Mouse (Mus musculus): ENCODE results near the gene Stat5a. TPM values are rescaled to one million over a fixed set of nuclear protein-coding genes. Genes with fewer than 3 reads are reported as not detected.

The Stat5a gene
- polyA plus RNA-seq, 1 experiment from 2014 or later: 4.5 TPM

DNA sequence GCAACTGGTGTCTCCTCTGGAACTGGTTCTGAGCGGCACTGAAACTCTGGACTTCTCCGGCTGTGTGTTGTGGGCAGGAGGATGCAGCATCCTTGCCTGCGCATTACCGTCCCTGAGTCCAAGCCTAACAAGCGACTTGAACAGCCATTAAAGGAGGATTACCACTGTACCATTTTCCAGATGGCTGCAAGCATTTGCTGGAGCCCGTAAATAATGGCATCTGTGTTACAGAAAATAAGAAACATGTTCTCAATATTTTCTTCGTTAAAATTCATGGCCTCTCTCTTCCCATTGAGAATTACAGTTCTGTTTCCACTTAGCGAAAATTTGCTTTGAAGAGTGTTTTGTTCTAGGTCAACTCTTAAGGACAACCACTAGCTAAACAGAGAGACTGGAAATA lies 39.1 kb upstream of the Stat5a start:
- H3K27ac ChIP-seq (ENCODE audit: low read length): no peak overlapping the region
- H3K36me3 ChIP-seq (ENCODE audit: insufficient read depth, low read length): no peaks in the 10 kb centered on the region
- no peaks in the 10 kb centered on the region for H3K27me3 ChIP-seq (ENCODE audit: insufficient read depth, low read length)
- no peak overlapping the region for H3K9ac ChIP-seq (replicated peaks; ENCODE audit: low read length)
- no peaks in the 10 kb centered on the region for H3K9me3 ChIP-seq (ENCODE audit: low read length)
- peaks cover 4% of the 10 kb centered on the region; the same call in 1 of the 2 replicates for H3K4me1 ChIP-seq (ENCODE audit: insufficient read depth, low read length)
- 89% methylated on average over 8 of the region's 8 CpGs for WGBS
- no peak overlapping the region for H3K4me2 ChIP-seq (replicated peaks; ENCODE audit: low read depth, low read length)
- H3K4me3 ChIP-seq (ENCODE audit: low read length): no peak overlapping the region
- no peak for ATAC-seq (ENCODE audit: low FRiP score, low TSS enrichment)

DNA sequence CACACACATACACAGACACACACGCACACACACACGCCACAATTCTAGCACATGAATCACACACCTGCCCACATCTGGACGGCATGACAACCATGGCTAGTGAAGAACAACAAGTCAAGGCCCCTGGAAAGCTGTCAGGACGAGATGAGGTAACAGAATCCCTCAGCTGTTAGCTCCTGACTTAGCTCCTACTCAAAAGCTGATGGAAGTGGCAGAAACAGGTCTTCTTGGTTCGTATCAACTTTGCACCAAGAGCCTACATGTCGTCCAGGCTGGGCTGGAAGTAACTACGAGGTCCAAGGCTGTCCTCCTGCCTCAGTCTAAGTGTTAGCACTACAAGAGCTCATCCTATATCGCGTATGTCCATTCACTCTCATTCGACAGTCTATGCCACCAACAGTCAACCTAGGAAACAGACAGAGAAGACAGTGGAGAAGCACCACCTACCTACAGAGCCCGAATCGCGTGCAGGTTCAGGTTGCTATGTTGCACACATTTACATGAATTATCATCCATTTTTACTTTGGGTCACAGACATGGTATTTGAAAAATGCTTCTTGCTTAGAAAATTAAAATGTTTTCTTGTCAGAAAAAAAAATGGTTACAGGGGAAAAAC lies 37.4 kb upstream of the Stat5a start:
- no peak overlapping the region for H3K4me2 ChIP-seq (replicated peaks; ENCODE audit: low read depth, low read length)
- no peak overlapping the region for H3K27ac ChIP-seq (ENCODE audit: low read length)
- no peaks in the 10 kb centered on the region for H3K27me3 ChIP-seq (ENCODE audit: insufficient read depth, low read length)
- no peak overlapping the region for H3K4me3 ChIP-seq (ENCODE audit: low read length)
- ATAC-seq (ENCODE audit: low FRiP score, low TSS enrichment): no peak
- peaks cover 4% of the 10 kb centered on the region; the same call in 1 of the 2 replicates for H3K4me1 ChIP-seq (ENCODE audit: insufficient read depth, low read length)
- no peaks in the 10 kb centered on the region for H3K36me3 ChIP-seq (ENCODE audit: insufficient read depth, low read length)
- no peaks in the 10 kb centered on the region for H3K9me3 ChIP-seq (ENCODE audit: low read length)
- WGBS: 81% methylated on average over 13 of the region's 13 CpGs
- no peak overlapping the region for H3K9ac ChIP-seq (replicated peaks; ENCODE audit: low read length)

DNA sequence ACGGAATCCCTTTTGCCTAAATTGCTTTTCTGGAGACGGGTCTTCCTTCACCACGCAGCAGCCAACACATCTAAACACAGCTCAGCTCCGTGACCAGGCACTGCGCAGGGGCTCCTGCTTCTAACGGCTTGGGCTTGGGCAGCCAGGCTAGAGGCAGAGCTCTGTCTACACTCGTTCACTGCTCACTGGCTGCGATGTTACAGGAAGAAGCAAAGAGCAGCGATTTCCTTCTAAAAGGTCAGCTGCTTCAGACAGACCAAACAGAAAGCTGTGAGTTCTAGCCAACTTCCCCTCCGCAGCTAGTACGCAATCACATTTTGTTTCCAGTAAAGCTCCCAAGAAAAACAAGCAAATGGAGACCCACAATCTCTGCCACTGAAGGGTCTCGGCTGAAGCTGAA lies 36.8 kb upstream of the Stat5a start:
- no peak for ATAC-seq (ENCODE audit: low FRiP score, low TSS enrichment)
- Histone ChIP-seq H3K4me1 (ENCODE audit: insufficient read depth, low read length) (peaks cover 2% of the 10 kb centered on the region; the same call in 1 of the 2 replicates), H3K27ac (ENCODE audit: low read length) (peak overlapping the region; percentile 21; the same call in 1 of the 2 replicates), H3K36me3 (ENCODE audit: insufficient read depth, low read length) (no peaks in the 10 kb centered on the region), H3K9ac (replicated peaks; ENCODE audit: low read length) (no peak overlapping the region), H3K27me3 (ENCODE audit: insufficient read depth, low read length) (no peaks in the 10 kb centered on the region), H3K4me2 (replicated peaks; ENCODE audit: low read depth, low read length) (peak overlapping the region; percentile 26; the same call in 1 of the 2 replicates), H3K4me3 (ENCODE audit: low read length) (no peak overlapping the region; the same call in 1 of the 2 replicates), H3K9me3 (ENCODE audit: low read length) (no peaks in the 10 kb centered on the region)
- WGBS: 48% methylated on average over 12 of the region's 12 CpGs

DNA sequence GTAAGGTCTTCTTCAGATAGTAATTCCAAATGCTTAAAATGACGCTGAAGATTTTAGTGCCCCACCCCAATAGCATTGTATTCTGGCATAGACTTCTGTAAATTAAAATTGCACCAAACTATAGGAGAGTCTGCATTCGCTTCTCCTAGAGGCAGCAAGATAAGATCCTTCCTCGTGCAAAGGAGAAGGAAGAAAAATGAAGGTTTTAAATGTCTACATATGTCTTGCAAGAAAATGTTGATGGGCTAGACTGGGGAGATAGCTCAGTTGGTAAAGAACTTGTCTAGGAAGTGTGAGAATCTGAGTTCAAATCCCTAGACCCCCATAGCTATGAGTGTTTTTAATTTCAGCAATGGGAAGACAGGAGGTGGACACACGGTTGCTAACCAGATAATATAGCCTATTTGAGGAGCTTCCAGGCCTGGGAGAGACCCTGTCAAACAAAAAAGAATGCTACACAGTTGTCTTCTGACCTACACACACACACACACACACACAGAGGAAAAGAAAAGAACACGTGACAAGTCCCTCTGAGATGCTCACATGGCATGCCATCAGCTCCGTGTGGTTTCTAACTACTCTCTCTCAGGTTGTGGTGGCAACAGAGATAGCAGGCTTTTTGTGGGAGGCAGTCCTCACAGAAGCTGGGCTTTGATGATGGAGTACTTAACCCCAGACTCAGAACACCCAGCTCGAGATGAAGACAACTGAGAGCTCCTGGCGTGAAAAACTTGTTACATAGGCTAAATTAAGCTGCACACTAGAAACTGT lies 35.4 kb upstream of the Stat5a start:
- no peaks in the 10 kb centered on the region for H3K27me3 ChIP-seq (ENCODE audit: insufficient read depth, low read length)
- H3K9me3 ChIP-seq (ENCODE audit: low read length): no peaks in the 10 kb centered on the region
- no peak overlapping the region for H3K9ac ChIP-seq (replicated peaks; ENCODE audit: low read length)
- no peak overlapping the region for H3K27ac ChIP-seq (ENCODE audit: low read length)
- no peak for ATAC-seq (ENCODE audit: low FRiP score, low TSS enrichment)
- 75% methylated on average over 8 of the region's 8 CpGs for whole genome bisulfite sequencing
- H3K4me1 ChIP-seq (ENCODE audit: insufficient read depth, low read length): no peaks in the 10 kb centered on the region
- no peak overlapping the region for H3K4me3 ChIP-seq (ENCODE audit: low read length)
- H3K4me2 ChIP-seq (replicated peaks; ENCODE audit: low read depth, low read length): no peak overlapping the region
- H3K36me3 ChIP-seq (ENCODE audit: insufficient read depth, low read length): no peaks in the 10 kb centered on the region

DNA sequence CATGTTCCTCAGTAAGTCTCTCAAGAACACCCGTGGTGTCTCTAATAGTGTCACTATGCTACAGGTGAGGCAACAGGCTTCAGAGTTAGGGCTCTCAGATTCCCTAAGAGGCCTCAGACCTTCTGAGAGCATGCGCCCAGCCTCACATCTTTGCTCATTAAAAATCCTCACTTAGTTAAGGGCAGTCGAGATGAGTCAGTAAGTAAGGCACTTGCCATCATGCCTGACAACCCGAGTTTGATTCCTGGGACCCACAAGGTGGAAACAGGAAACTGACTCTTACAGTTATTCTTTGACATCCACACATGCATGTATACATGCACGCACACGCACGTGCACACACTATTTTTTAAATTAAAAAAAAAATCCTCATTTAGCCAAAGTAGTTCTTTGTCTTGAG lies 34.7 kb upstream of the Stat5a start:
- WGBS: 77% methylated on average over 7 of the region's 7 CpGs

DNA sequence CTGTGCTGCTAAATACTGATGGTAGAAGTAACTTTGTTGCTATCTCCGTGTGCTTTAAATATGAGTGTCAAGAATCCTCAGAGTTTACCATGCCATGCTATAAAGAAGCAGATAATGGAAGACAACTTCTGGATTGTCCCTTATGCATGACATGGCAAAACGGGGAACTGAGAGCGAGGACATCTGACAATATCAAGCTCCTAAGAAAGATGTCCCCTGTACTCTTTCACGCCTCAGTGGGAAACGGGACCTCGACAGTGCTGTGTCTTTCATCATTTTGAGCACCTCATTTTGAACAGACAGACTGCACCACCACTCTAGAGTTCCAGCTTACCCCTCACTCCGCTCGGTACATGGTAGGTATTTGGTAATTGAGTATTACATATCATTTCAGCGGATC lies 33.7 kb upstream of the Stat5a start:
- no peak overlapping the region for H3K4me2 ChIP-seq (replicated peaks; ENCODE audit: low read depth, low read length)
- 78% methylated on average over 9 of the region's 9 CpGs for WGBS

More for the DNA sequence above, 34.7 kb upstream of the Stat5a start:
- no peaks in the 10 kb centered on the region for H3K36me3 ChIP-seq (ENCODE audit: insufficient read depth, low read length)
- no peaks in the 10 kb centered on the region for H3K27me3 ChIP-seq (ENCODE audit: insufficient read depth, low read length)
- H3K4me3 ChIP-seq (ENCODE audit: low read length): no peak overlapping the region
- H3K9ac ChIP-seq (replicated peaks; ENCODE audit: low read length): no peak overlapping the region
- no peaks in the 10 kb centered on the region for H3K4me1 ChIP-seq (ENCODE audit: insufficient read depth, low read length)
- ATAC-seq (ENCODE audit: low FRiP score, low TSS enrichment): no peak
- H3K9me3 ChIP-seq (ENCODE audit: low read length): no peaks in the 10 kb centered on the region
- no peak overlapping the region for H3K27ac ChIP-seq (ENCODE audit: low read length)
- H3K4me2 ChIP-seq (replicated peaks; ENCODE audit: low read depth, low read length): no peak overlapping the region

DNA sequence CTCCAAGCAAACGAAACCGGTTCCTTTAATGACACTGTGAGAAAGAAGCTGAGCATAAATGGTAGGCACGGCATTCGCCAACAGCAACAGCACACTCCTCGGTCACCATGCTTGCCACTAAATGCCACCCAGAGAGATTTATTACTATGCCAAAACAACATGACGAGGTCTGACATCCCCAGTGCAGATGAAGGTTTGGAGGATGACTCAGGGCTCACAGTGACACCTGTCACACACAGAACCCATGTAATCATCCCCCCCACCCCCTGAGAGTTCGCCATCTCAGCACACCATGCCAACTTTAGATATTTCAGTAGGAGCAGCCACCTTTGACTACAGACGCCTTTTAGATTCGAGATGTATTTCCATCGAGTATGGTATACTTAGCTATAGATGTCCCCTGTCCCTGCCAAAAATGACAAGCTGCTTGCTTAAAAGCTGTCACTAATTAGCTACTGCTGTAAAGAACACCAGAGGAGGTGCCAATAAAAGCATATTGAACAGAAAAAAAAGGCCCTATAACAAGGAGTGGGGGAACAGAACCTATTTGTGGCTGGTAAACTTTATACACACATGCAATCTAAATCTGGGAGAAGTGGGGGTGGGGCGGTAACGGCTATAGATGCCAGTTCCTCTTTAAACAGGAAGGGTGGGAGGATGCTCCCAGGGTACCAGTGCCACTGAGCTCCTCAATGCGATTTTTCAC lies 32.8 kb upstream of the Stat5a start:
- no peak overlapping the region for H3K9ac ChIP-seq (replicated peaks; ENCODE audit: low read length)
- WGBS: 79% methylated on average over 13 of the region's 13 CpGs
- H3K4me3 ChIP-seq (ENCODE audit: low read length): no peak overlapping the region
- H3K4me1 ChIP-seq (ENCODE audit: insufficient read depth, low read length): no peaks in the 10 kb centered on the region
- no peak for ATAC-seq (ENCODE audit: low FRiP score, low TSS enrichment)
- H3K27me3 ChIP-seq (ENCODE audit: insufficient read depth, low read length): no peaks in the 10 kb centered on the region
- H3K27ac ChIP-seq (ENCODE audit: low read length): no peak overlapping the region
- H3K36me3 ChIP-seq (ENCODE audit: insufficient read depth, low read length): no peaks in the 10 kb centered on the region
- no peak overlapping the region for H3K4me2 ChIP-seq (replicated peaks; ENCODE audit: low read depth, low read length)
- no peaks in the 10 kb centered on the region for H3K9me3 ChIP-seq (ENCODE audit: low read length)

More for the DNA sequence above, 33.7 kb upstream of the Stat5a start:
- H3K9me3 ChIP-seq (ENCODE audit: low read length): no peaks in the 10 kb centered on the region
- no peak overlapping the region for H3K9ac ChIP-seq (replicated peaks; ENCODE audit: low read length)
- no peak overlapping the region for H3K27ac ChIP-seq (ENCODE audit: low read length)
- H3K4me3 ChIP-seq (ENCODE audit: low read length): no peak overlapping the region
- H3K36me3 ChIP-seq (ENCODE audit: insufficient read depth, low read length): no peaks in the 10 kb centered on the region
- no peak for ATAC-seq (ENCODE audit: low FRiP score, low TSS enrichment)
- no peaks in the 10 kb centered on the region for H3K27me3 ChIP-seq (ENCODE audit: insufficient read depth, low read length)
- H3K4me1 ChIP-seq (ENCODE audit: insufficient read depth, low read length): no peaks in the 10 kb centered on the region

DNA sequence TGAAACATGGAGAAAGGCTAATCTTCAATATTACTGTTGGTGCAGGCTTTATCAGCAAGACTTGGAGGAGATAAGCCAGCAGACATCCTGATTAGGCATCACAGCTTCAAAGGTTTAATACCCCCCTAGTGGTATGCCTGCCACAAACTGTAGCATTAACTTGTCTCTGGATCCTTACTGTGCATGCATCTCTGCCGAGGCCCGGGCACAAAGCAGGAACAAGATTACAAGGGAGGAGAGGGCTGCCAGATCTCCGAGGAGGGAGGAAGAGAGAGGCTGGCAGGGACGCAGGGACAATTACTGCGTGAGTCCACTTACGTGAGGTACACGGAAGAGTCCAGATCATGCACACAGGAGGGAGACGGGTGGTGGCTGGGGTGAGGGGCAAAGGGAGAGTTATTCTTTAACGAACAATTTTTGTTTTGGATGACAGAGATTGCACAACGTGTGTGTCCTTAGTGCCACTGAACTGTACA lies 30.4 kb upstream of the Stat5a start:
- Histone ChIP-seq H3K27ac (ENCODE audit: low read length) (no peak overlapping the region), H3K4me3 (ENCODE audit: low read length) (no peak overlapping the region), H3K4me1 (ENCODE audit: insufficient read depth, low read length) (0 out of 2 replicates have a peak, but pooled peaks cover 5% of the 10 kb centered on the region), H3K9ac (replicated peaks; ENCODE audit: low read length) (no peak overlapping the region), H3K27me3 (ENCODE audit: insufficient read depth, low read length) (no peaks in the 10 kb centered on the region), H3K36me3 (ENCODE audit: insufficient read depth, low read length) (no peaks in the 10 kb centered on the region), H3K4me2 (replicated peaks; ENCODE audit: low read depth, low read length) (no peak overlapping the region), H3K9me3 (ENCODE audit: low read length) (no peaks in the 10 kb centered on the region)
- WGBS: 75% methylated on average over 10 of the region's 10 CpGs
- ATAC-seq (ENCODE audit: low FRiP score, low TSS enrichment): no peak

DNA sequence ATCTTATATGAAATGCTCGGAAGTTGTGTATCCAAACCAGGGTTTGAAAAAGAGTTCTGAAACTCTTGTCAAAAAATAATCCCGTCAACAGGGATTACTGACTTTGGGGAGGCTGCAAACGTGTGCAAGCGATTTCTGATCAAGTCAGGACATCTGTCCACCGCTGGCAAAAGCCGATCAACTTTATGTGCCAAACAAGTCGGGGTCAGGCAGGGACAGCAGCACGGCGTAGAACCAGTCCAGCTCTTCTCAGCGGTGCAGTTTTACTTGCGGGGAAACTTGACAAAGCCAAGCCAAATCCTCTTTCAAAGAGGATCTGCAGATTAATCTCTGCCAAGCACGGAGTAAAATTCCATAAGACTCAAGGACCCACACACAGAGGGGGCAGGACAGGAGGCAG lies 29.5 kb upstream of the Stat5a start:
- ATAC-seq (ENCODE audit: low FRiP score, low TSS enrichment): no peak
- no peaks in the 10 kb centered on the region for H3K9me3 ChIP-seq (ENCODE audit: low read length)
- no peak overlapping the region for H3K4me2 ChIP-seq (replicated peaks; ENCODE audit: low read depth, low read length)
- H3K4me1 ChIP-seq (ENCODE audit: insufficient read depth, low read length): 0 out of 2 replicates have a peak, but pooled peaks cover 5% of the 10 kb centered on the region
- no peak overlapping the region for H3K27ac ChIP-seq (ENCODE audit: low read length)
- no peaks in the 10 kb centered on the region for H3K27me3 ChIP-seq (ENCODE audit: insufficient read depth, low read length)
- H3K36me3 ChIP-seq (ENCODE audit: insufficient read depth, low read length): no peaks in the 10 kb centered on the region
- no peak overlapping the region for H3K9ac ChIP-seq (replicated peaks; ENCODE audit: low read length)
- 85% methylated on average over 12 of the region's 12 CpGs for WGBS
- no peak overlapping the region for H3K4me3 ChIP-seq (ENCODE audit: low read length)

Data from kidney, embryonic 16.5 days (tissue).